Mouse (Mus musculus) lung, postnatal 0 days (tissue): ENCODE data around the gene Olfr263.

Experiments
- CTCF ChIP-seq: IDR thresholded peaks from 2 replicates; pipeline ENCODE4 v1.5.1; 2016; ENCODE audit warnings: antibody characterized with exemption, mild to moderate bottlenecking
- EP300 ChIP-seq: IDR thresholded peaks from 2 replicates; pipeline ENCODE4 v1.6.1; 2016; ENCODE audit warnings: antibody characterized with exemption, mild to moderate bottlenecking, control low read depth

DNA sequence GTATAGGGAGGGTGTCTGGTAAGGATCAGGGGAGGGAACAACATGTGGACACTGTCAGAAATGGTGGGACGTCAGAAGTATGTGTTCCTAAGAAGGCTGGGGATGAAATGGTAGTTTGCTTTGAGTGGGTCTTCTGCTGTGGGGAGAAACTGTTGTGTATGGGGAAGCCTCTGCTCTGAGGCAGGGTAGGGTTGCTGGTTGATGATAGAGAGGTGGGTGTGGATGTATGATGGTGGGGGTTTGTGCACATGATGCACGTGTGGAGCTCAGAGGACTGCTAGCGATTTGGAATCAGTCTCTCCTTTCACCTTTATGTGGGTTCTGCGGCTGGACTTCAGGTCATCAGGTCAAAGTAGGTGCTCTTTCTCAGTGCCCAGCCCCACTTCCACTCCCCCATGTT lies 56.1 kb downstream of the Olfr263 start:
- TF ChIP-seq CTCF (no peak), EP300 (no peak)
